Mouse (Mus musculus) limb, embryonic 13.5 days (tissue): ENCODE results near the gene Mast1. TPM values are rescaled to one million over a fixed set of nuclear protein-coding genes. Genes with fewer than 3 reads are reported as not detected.

Experiments
- ATAC-seq: fragments of 200-750 bp; cut with Nextera tagmentation; 2 replicates; pipeline ENCODE4 v1.8.0; 2017; ENCODE audit warnings: low read depth, moderate number of reproducible peaks, moderate TSS enrichment; ENCODE audit not compliant: low FRiP score
- H3K27ac ChIP-seq: fragments of 300-500 bp; sonication (generic); 2 replicates; pipeline ENCODE4 v1.5.1; 2015; ENCODE audit warnings: inconsistent platforms, mild to moderate bottlenecking, moderate library complexity
- H3K27me3 ChIP-seq: fragments of 300-500 bp; sonication (generic); 2 replicates; pipeline ENCODE4 v1.6.1; 2015; ENCODE audit warnings: mild to moderate bottlenecking, inconsistent platforms
- H3K36me3 ChIP-seq: fragments of 300-500 bp; sonication (generic); 2 replicates; pipeline ENCODE4 v1.6.1; 2015; ENCODE audit warnings: inconsistent platforms, mild to moderate bottlenecking, moderate library complexity
- H3K4me1 ChIP-seq: fragments of 300-500 bp; sonication (generic); 2 replicates; pipeline ENCODE4 v1.6.1; 2015; ENCODE audit warnings: inconsistent platforms
- H3K4me2 ChIP-seq: fragments of 300-500 bp; sonication (generic); replicated peaks from 2 replicates; pipeline ENCODE4 v1.6.1; 2015; ENCODE audit warnings: inconsistent platforms, mild to moderate bottlenecking, moderate library complexity
- H3K4me3 ChIP-seq: fragments of 300-500 bp; sonication (generic); 2 replicates; pipeline ENCODE4 v1.5.1; 2015; ENCODE audit warnings: moderate library complexity, mild to moderate bottlenecking, inconsistent platforms
- H3K9ac ChIP-seq: fragments of 300-500 bp; sonication (generic); 2 replicates; pipeline ENCODE4 v1.6.1; 2015; ENCODE audit warnings: mild to moderate bottlenecking, inconsistent platforms
- H3K9me3 ChIP-seq: fragments of 300-500 bp; sonication (generic); 2 replicates; pipeline ENCODE4 v1.6.1; 2016; ENCODE audit warnings: inconsistent platforms
- WGBS: fragments of 180-500 bp; shearing (Covaris S2); methylation state at CpG from one replicate; pipeline ENCODE4 v1.1.7; 2015; 5-methylcytosine and 5-hydroxymethylcytosine counted together
- polyA plus RNA-seq: library from polyadenylated mRNA; unstranded; fragments of >200 nt; fragmentation: Nextera tagmentation; extraction: Ambion mirVana; gene quantifications from 2 replicates; pipeline ENCODE4 v1.2.1, GENCODE M21; 2015

Gene Mast1
- polyA plus RNA-seq: 0.32 and 0.55 TPM in 2 replicates

GRCm38 (mm10) chr8:84936962-84937546 lies at the start of gene Mast1:
Gene Mast1, minus strand, starts transcription at chr8:84937359.
- Histone ChIP-seq H3K4me1 (peaks cover 21% of the 10 kb centered on the region), H3K36me3 (no peaks in the 10 kb centered on the region), H3K9ac (peak within 1 kb of the TSS; percentile 48; the same call in 1 of the 2 replicates), H3K4me2 (peak within 1 kb of the TSS; percentile 80), H3K9me3 (no peaks in the 10 kb centered on the region), H3K4me3 (peak within 1 kb of the TSS; percentile 46), H3K27me3 (peaks cover 89% of the 10 kb centered on the region), H3K27ac (no peak within 1 kb of the TSS)
- under 1% methylated on average over 49 of the region's 50 CpGs for WGBS
- ATAC-seq: no peak

GRCm38 (mm10) chr8:84986379-84986945 lies 49.3 kb upstream of the Mast1 start:
- Histone ChIP-seq H3K27me3 (peaks cover 16% of the 10 kb centered on the region), H3K9ac (no peak overlapping the region), H3K4me3 (peak overlapping the region; percentile 50), H3K9me3 (no peaks in the 10 kb centered on the region), H3K4me2 (peak overlapping the region; percentile 94), H3K36me3 (no peaks in the 10 kb centered on the region), H3K4me1 (peaks cover 47% of the 10 kb centered on the region), H3K27ac (no peak overlapping the region)
- ATAC-seq: no peak
- WGBS: 28% methylated on average over 8 of the region's 8 CpGs

- ATAC-seq: no peak
- Histone ChIP-seq H3K4me3 (peak overlapping the region; percentile 50), H3K27me3 (peaks cover 16% of the 10 kb centered on the region), H3K9me3 (no peaks in the 10 kb centered on the region), H3K9ac (peak overlapping the region; percentile 66), H3K27ac (no peak overlapping the region; the same call in 1 of the 2 replicates), H3K4me1 (peaks cover 47% of the 10 kb centered on the region), H3K4me2 (peak overlapping the region; percentile 94), H3K36me3 (no peaks in the 10 kb centered on the region)
- under 1% methylated on average over 53 of the region's 53 CpGs for WGBS
Measured at GRCm38 (mm10) chr8:84985684-84986378, 48.7 kb upstream of the Mast1 start.

GRCm38 (mm10) chr8:84985049-84985683 lies 48.0 kb upstream of the Mast1 start:
- Histone ChIP-seq H3K36me3 (no peaks in the 10 kb centered on the region), H3K9me3 (no peaks in the 10 kb centered on the region), H3K9ac (peak overlapping the region; percentile 66), H3K4me1 (peaks cover 52% of the 10 kb centered on the region), H3K27ac (peak overlapping the region; percentile 29; the same call in 1 of the 2 replicates), H3K27me3 (peaks cover 16% of the 10 kb centered on the region), H3K4me2 (peak overlapping the region; percentile 94), H3K4me3 (peak overlapping the region; percentile 50)
- no peak for ATAC-seq
- 2% methylated on average over 23 of the region's 23 CpGs for WGBS

- Histone ChIP-seq H3K27me3 (peaks cover 16% of the 10 kb centered on the region), H3K4me2 (peak overlapping the region; percentile 94), H3K27ac (no peak overlapping the region; the same call in 1 of the 2 replicates), H3K9ac (peak overlapping the region; percentile 66), H3K9me3 (no peaks in the 10 kb centered on the region), H3K4me3 (peak overlapping the region; percentile 50; the same call in 1 of the 2 replicates), H3K4me1 (peaks cover 56% of the 10 kb centered on the region), H3K36me3 (no peaks in the 10 kb centered on the region)
- WGBS: 9% methylated on average over 16 of the region's 16 CpGs
- no peak for ATAC-seq
Measured at GRCm38 (mm10) chr8:84984294-84985048, 47.3 kb upstream of the Mast1 start.

GRCm38 (mm10) chr8:84982499-84983011 lies 45.4 kb upstream of the Mast1 start:
- no peak for ATAC-seq
- Histone ChIP-seq H3K9ac (no peak overlapping the region), H3K4me1 (peaks cover 69% of the 10 kb centered on the region), H3K4me3 (no peak overlapping the region), H3K36me3 (no peaks in the 10 kb centered on the region), H3K27me3 (peaks cover 29% of the 10 kb centered on the region), H3K4me2 (peak overlapping the region; percentile 10; the same call in 1 of the 2 replicates), H3K9me3 (no peaks in the 10 kb centered on the region), H3K27ac (no peak overlapping the region)
- WGBS: 70% methylated on average over 3 of the region's 3 CpGs

GRCm38 (mm10) chr8:84981644-84982498 lies 44.7 kb upstream of the Mast1 start:
- no peaks in the 10 kb centered on the region for H3K9me3 ChIP-seq
- peaks cover 32% of the 10 kb centered on the region for H3K27me3 ChIP-seq
- 79% methylated on average over 15 of the region's 15 CpGs for WGBS
- H3K4me3 ChIP-seq: no peak overlapping the region
- no peak overlapping the region for H3K9ac ChIP-seq
- H3K4me1 ChIP-seq: peaks cover 76% of the 10 kb centered on the region
- no peak overlapping the region for H3K27ac ChIP-seq
- no peaks in the 10 kb centered on the region for H3K36me3 ChIP-seq
- no peak for ATAC-seq
- H3K4me2 ChIP-seq: peak overlapping the region; percentile 10; the same call in 1 of the 2 replicates

- peak overlapping the region; percentile 59; the same call in 1 of the 2 replicates for H3K4me3 ChIP-seq
- H3K9me3 ChIP-seq: no peaks in the 10 kb centered on the region
- H3K27me3 ChIP-seq: peaks cover 27% of the 10 kb centered on the region
- no peak overlapping the region for H3K9ac ChIP-seq
- H3K36me3 ChIP-seq: no peaks in the 10 kb centered on the region
- peak overlapping the region; percentile 98 for H3K4me2 ChIP-seq
- WGBS: 28% methylated on average over 11 of the region's 11 CpGs
- H3K4me1 ChIP-seq: peaks cover 80% of the 10 kb centered on the region
- no peak for ATAC-seq
- peak overlapping the region; percentile 48 for H3K27ac ChIP-seq
Measured at GRCm38 (mm10) chr8:84980622-84981358, 43.6 kb upstream of the Mast1 start.

- Histone ChIP-seq H3K27ac (no peak overlapping the region; the same call in 1 of the 2 replicates), H3K4me3 (peak overlapping the region; percentile 59), H3K4me1 (peaks cover 79% of the 10 kb centered on the region), H3K9me3 (no peaks in the 10 kb centered on the region), H3K4me2 (peak overlapping the region; percentile 98), H3K27me3 (peaks cover 27% of the 10 kb centered on the region), H3K36me3 (peaks cover 1% of the 10 kb centered on the region; the same call in 1 of the 2 replicates), H3K9ac (peak overlapping the region; percentile 57)
- 4% methylated on average over 42 of the region's 42 CpGs for WGBS
- peak; percentile 48 for ATAC-seq
Measured at GRCm38 (mm10) chr8:84979599-84980421, 42.7 kb upstream of the Mast1 start.
